Mouse (Mus musculus): ENCODE data around the gene Zan. TPM values are rescaled to one million over a fixed set of nuclear protein-coding genes. Genes with fewer than 3 reads are reported as not detected.

The Zan gene
- polyA plus RNA-seq, 1 experiment from 2014 or later: 0.18 TPM

GRCm38 (mm10) chr5:137339290-137339979 is 137.4 kb downstream of the Zan start:
- H3K4me3 ChIP-seq (ENCODE audit: low read depth, low read length): peak overlapping the region; percentile 37
- H3K27me3 ChIP-seq (ENCODE audit: insufficient read depth, low read length): no peaks in the 10 kb centered on the region
- H3K4me1 ChIP-seq (ENCODE audit: insufficient read depth): peaks cover 13% of the 10 kb centered on the region
- peak overlapping the region; percentile 89 for H3K27ac ChIP-seq (ENCODE audit: low read depth)
- peak overlapping the region; percentile 60 for H3K9ac ChIP-seq
- DNase-seq: peak; percentile 79
- peak overlapping the region; percentile 86 for H3K4me2 ChIP-seq
- no peaks in the 10 kb centered on the region for H3K36me3 ChIP-seq (ENCODE audit: insufficient read depth)
- H3K9me3 ChIP-seq (ENCODE audit: low read depth, low read length): no peaks in the 10 kb centered on the region
- TF ChIP-seq CTCF (IDR thresholded peaks at IDR 0.05; ENCODE audit: low read depth): no peak
- WGBS: 11% methylated on average over 22 of the region's 22 CpGs
- peak; percentile 47; the same call in 1 of the 2 replicates for ATAC-seq (ENCODE audit: insufficient read depth)

GRCm38 (mm10) chr5:137338663-137339289 is 138.1 kb downstream of the Zan start:
- peak overlapping the region; percentile 60 for H3K9ac ChIP-seq
- TF ChIP-seq CTCF (IDR thresholded peaks at IDR 0.05; ENCODE audit: low read depth): no peak
- H3K9me3 ChIP-seq (ENCODE audit: low read depth, low read length): no peaks in the 10 kb centered on the region
- no peaks in the 10 kb centered on the region for H3K27me3 ChIP-seq (ENCODE audit: insufficient read depth, low read length)
- H3K4me1 ChIP-seq (ENCODE audit: insufficient read depth): peaks cover 13% of the 10 kb centered on the region
- DNase-seq: peak; percentile 79
- H3K4me2 ChIP-seq: peak overlapping the region; percentile 86
- WGBS: under 1% methylated on average over 11 of the region's 11 CpGs
- H3K36me3 ChIP-seq (ENCODE audit: insufficient read depth): no peaks in the 10 kb centered on the region
- peak; percentile 26 for ATAC-seq (ENCODE audit: insufficient read depth)
- peak overlapping the region; percentile 37 for H3K4me3 ChIP-seq (ENCODE audit: low read depth, low read length)
- H3K27ac ChIP-seq (ENCODE audit: low read depth): peak overlapping the region; percentile 89

- Histone ChIP-seq H3K27me3 (ENCODE audit: insufficient read depth, low read length) (no peaks in the 10 kb centered on the region), H3K36me3 (ENCODE audit: insufficient read depth) (no peaks in the 10 kb centered on the region), H3K4me3 (ENCODE audit: low read depth, low read length) (peak overlapping the region; percentile 37), H3K4me2 (peak overlapping the region; percentile 86), H3K9ac (peak overlapping the region; percentile 60), H3K27ac (ENCODE audit: low read depth) (peak overlapping the region; percentile 89), H3K9me3 (ENCODE audit: low read depth, low read length) (no peaks in the 10 kb centered on the region), H3K4me1 (ENCODE audit: insufficient read depth) (peaks cover 13% of the 10 kb centered on the region)
- WGBS: 0% methylated on average over 19 of the region's 19 CpGs
- peak; percentile 96 for DNase-seq
- peak; percentile 83 for ATAC-seq (ENCODE audit: insufficient read depth)
- TF ChIP-seq CTCF (IDR thresholded peaks at IDR 0.05; ENCODE audit: low read depth): no peak
Observed at GRCm38 (mm10) chr5:137338256-137338655, 138.6 kb downstream of the Zan start.

- H3K36me3 ChIP-seq (ENCODE audit: insufficient read depth): no peaks in the 10 kb centered on the region
- H3K27me3 ChIP-seq (ENCODE audit: insufficient read depth, low read length): no peaks in the 10 kb centered on the region
- H3K27ac ChIP-seq (ENCODE audit: low read depth): no peak overlapping the region; the same call in 1 of the 2 replicates
- no peak overlapping the region for H3K4me3 ChIP-seq (ENCODE audit: low read depth, low read length)
- DNase-seq (peak; percentile 9), ATAC-seq (ENCODE audit: insufficient read depth) (no peak)
- no peaks in the 10 kb centered on the region for H3K9me3 ChIP-seq (ENCODE audit: low read depth, low read length)
- TF ChIP-seq CTCF (IDR thresholded peaks at IDR 0.05; ENCODE audit: low read depth): no peak
- H3K9ac ChIP-seq: no peak overlapping the region
- 41% methylated on average over 8 of the region's 8 CpGs for WGBS
- H3K4me1 ChIP-seq (ENCODE audit: insufficient read depth): peaks cover 13% of the 10 kb centered on the region
- no peak overlapping the region for H3K4me2 ChIP-seq
Observed at GRCm38 (mm10) chr5:137337190-137337589, 139.7 kb downstream of the Zan start.

- H3K4me1 ChIP-seq (ENCODE audit: insufficient read depth): peaks cover 13% of the 10 kb centered on the region
- no peak for TF ChIP-seq CTCF (IDR thresholded peaks at IDR 0.05; ENCODE audit: low read depth)
- H3K4me3 ChIP-seq (ENCODE audit: low read depth, low read length): no peak overlapping the region
- H3K4me2 ChIP-seq: no peak overlapping the region
- no peak overlapping the region for H3K27ac ChIP-seq (ENCODE audit: low read depth)
- no peak for ATAC-seq (ENCODE audit: insufficient read depth)
- no peak overlapping the region for H3K9ac ChIP-seq
- H3K36me3 ChIP-seq (ENCODE audit: insufficient read depth): 0 out of 2 replicates have a peak, but pooled peaks cover 4% of the 10 kb centered on the region
- H3K27me3 ChIP-seq (ENCODE audit: insufficient read depth, low read length): no peaks in the 10 kb centered on the region
- no peak for DNase-seq
- 71% methylated on average over 6 of the region's 6 CpGs for WGBS
- no peaks in the 10 kb centered on the region for H3K9me3 ChIP-seq (ENCODE audit: low read depth, low read length)
Observed at GRCm38 (mm10) chr5:137335066-137335465, 141.8 kb downstream of the Zan start.

GRCm38 (mm10) chr5:137334317-137334716 is 142.5 kb downstream of the Zan start:
- Histone ChIP-seq H3K4me3 (ENCODE audit: low read depth, low read length) (peak overlapping the region; percentile 55; the same call in 1 of the 2 replicates), H3K36me3 (ENCODE audit: insufficient read depth) (0 out of 2 replicates have a peak, but pooled peaks cover 4% of the 10 kb centered on the region), H3K27ac (ENCODE audit: low read depth) (no peak overlapping the region), H3K4me2 (peak overlapping the region; percentile 97), H3K9ac (no peak overlapping the region), H3K4me1 (ENCODE audit: insufficient read depth) (peaks cover 7% of the 10 kb centered on the region), H3K9me3 (ENCODE audit: low read depth, low read length) (no peaks in the 10 kb centered on the region), H3K27me3 (ENCODE audit: insufficient read depth, low read length) (no peaks in the 10 kb centered on the region)
- DNase-seq (no peak), ATAC-seq (ENCODE audit: insufficient read depth) (no peak)
- WGBS: 46% methylated on average over 10 of the region's 10 CpGs
- no peak for TF ChIP-seq CTCF (IDR thresholded peaks at IDR 0.05; ENCODE audit: low read depth)

GRCm38 (mm10) chr5:137333512-137334174 is 143.2 kb downstream of the Zan start, which contains the start of gene Slc12a9:
TSS of gene Slc12a9 (minus strand) at chr5:137333597.
- no peaks in the 10 kb centered on the region for H3K9me3 ChIP-seq (ENCODE audit: low read depth, low read length)
- TF ChIP-seq CTCF (IDR thresholded peaks at IDR 0.05; ENCODE audit: low read depth): peak; percentile 88
- peak; percentile 99 for DNase-seq
- peak; percentile 90 for ATAC-seq (ENCODE audit: insufficient read depth)
- H3K9ac ChIP-seq: peak within 1 kb of the TSS; percentile 56
- H3K4me3 ChIP-seq (ENCODE audit: low read depth, low read length): peak within 1 kb of the TSS; percentile 55
- peaks cover under 1% of the 10 kb centered on the region; the same call in 1 of the 2 replicates for H3K4me1 ChIP-seq (ENCODE audit: insufficient read depth)
- peak within 1 kb of the TSS; percentile 97 for H3K4me2 ChIP-seq
- under 1% methylated on average over 44 of the region's 44 CpGs for WGBS
- H3K27ac ChIP-seq (ENCODE audit: low read depth): peak within 1 kb of the TSS; percentile 58
- H3K36me3 ChIP-seq (ENCODE audit: insufficient read depth): 0 out of 2 replicates have a peak, but pooled peaks cover 4% of the 10 kb centered on the region
- no peaks in the 10 kb centered on the region for H3K27me3 ChIP-seq (ENCODE audit: insufficient read depth, low read length)

All from lung, embryonic 14.5 days (tissue).